In genomic region chr11:3337173-3337955, GRCm38 (mm10) we compare ENCODE assay signal across 8 mouse cellular contexts. TPM values are rescaled to one million over a fixed set of nuclear protein-coding genes. Genes with fewer than 3 reads are reported as not detected.
DNase-seq lines count a peak whose midpoint lies in the region; ATAC-seq lines count a peak whose summit lies in the region.

No protein-coding gene starts in this region.

- peak overlapping the region; percentile 10 for H3K4me3 ChIP-seq in forebrain, embryonic 10.5 days
- H3K4me3 ChIP-seq in hindbrain, embryonic 11.5 days (ENCODE audit: low read depth, low read length): no peak overlapping the region
- no peak overlapping the region for H3K4me3 ChIP-seq in neural tube, embryonic 11.5 days (ENCODE audit: low read depth, low read length)

- H3K36me3 ChIP-seq in forebrain, embryonic 10.5 days (replicated peaks): peaks cover 6% of the 10 kb centered on the region
- H3K36me3 ChIP-seq in hindbrain, embryonic 11.5 days (ENCODE audit: control insufficient read depth, insufficient read depth, low read length): no peaks in the 10 kb centered on the region
- H3K36me3 ChIP-seq in neural tube, embryonic 11.5 days (ENCODE audit: control insufficient read depth, insufficient read depth, low read length): no peaks in the 10 kb centered on the region

- H3K27me3 ChIP-seq in forebrain, embryonic 10.5 days (ENCODE audit: poor library complexity, severe bottlenecking): peaks cover 10% of the 10 kb centered on the region
- no peaks in the 10 kb centered on the region for H3K27me3 ChIP-seq in hindbrain, embryonic 11.5 days (ENCODE audit: control insufficient read depth, insufficient read depth, low read length)
- H3K27me3 ChIP-seq in neural tube, embryonic 11.5 days (ENCODE audit: control insufficient read depth, insufficient read depth, low read length): no peaks in the 10 kb centered on the region

- ATAC-seq in hindbrain, embryonic 11.5 days (ENCODE audit: low FRiP score): peak; percentile 85
- peak; percentile 70 for ATAC-seq in neural tube, embryonic 11.5 days (ENCODE audit: insufficient read depth, low FRiP score, low TSS enrichment)
- ATAC-seq in monocyte, adult 5-6 weeks (replicated peaks; ENCODE audit: insufficient number of reproducible peaks, low FRiP score, low TSS enrichment, poor library complexity, severe bottlenecking): no peak

- no peak overlapping the region for H3K4me2 ChIP-seq in hindbrain, embryonic 11.5 days (replicated peaks; ENCODE audit: low read depth, low read length)
- H3K4me2 ChIP-seq in neural tube, embryonic 11.5 days (ENCODE audit: low read depth): no peak overlapping the region

- peaks cover 37% of the 10 kb centered on the region for H3K4me1 ChIP-seq in forebrain, embryonic 10.5 days
- H3K4me1 ChIP-seq in hindbrain, embryonic 11.5 days (replicated peaks; ENCODE audit: control insufficient read depth, insufficient read depth, low read length): 0 out of 2 replicates have a peak, but pooled peaks cover 3% of the 10 kb centered on the region
- peaks cover 8% of the 10 kb centered on the region for H3K4me1 ChIP-seq in neural tube, embryonic 11.5 days (ENCODE audit: control insufficient read depth, insufficient read depth, low read length)

- H3K9ac ChIP-seq in hindbrain, embryonic 11.5 days (ENCODE audit: low read depth, low read length): peak overlapping the region; percentile 46
- H3K9ac ChIP-seq in neural tube, embryonic 11.5 days (ENCODE audit: low read length): peak overlapping the region; percentile 49

- WGBS in forebrain, embryonic 10.5 days: 10% methylated on average over 12 of the region's 12 CpGs
- WGBS in hindbrain, embryonic 11.5 days: 6% methylated on average over 12 of the region's 12 CpGs
- 11% methylated on average over 12 of the region's 12 CpGs for WGBS in neural tube, embryonic 11.5 days

- peak overlapping the region; percentile 89 for H3K27ac ChIP-seq in forebrain, embryonic 10.5 days
- H3K27ac ChIP-seq in hindbrain, embryonic 11.5 days (ENCODE audit: low read depth, low read length): peak overlapping the region; percentile 74
- H3K27ac ChIP-seq in neural tube, embryonic 11.5 days (ENCODE audit: low read depth, low read length): peak overlapping the region; percentile 71

- peak; percentile 39 for DNase-seq in gastrocnemius, postnatal 10 days
- no peak for DNase-seq in gastrocnemius, adult 18-20 months (ENCODE audit: low spot score)
- DNase-seq in brain, adult 2 months (ENCODE audit: low read depth, low spot score): peak; percentile 95
- peak; percentile 52 for DNase-seq in forebrain, embryonic 10.5 days (ENCODE audit: extremely low spot score, low spot score)
- peak; percentile 71 for DNase-seq in hindbrain, embryonic 11.5 days (ENCODE audit: low spot score)
- peak; percentile 30 to 86 for DNase-seq in left cerebral cortex, postnatal 10 days (ENCODE audit: extremely low spot score in 1 of 2, low spot score in 2 of 2)
- DNase-seq in neural tube, embryonic 11.5 days (ENCODE audit: low spot score): peak; percentile 69

- intact Hi-C loops in left cerebral cortex, postnatal 10 days (cut with DNase I): no loop called here

- no peaks in the 10 kb centered on the region for H3K9me3 ChIP-seq in forebrain, embryonic 10.5 days
- no peaks in the 10 kb centered on the region for H3K9me3 ChIP-seq in hindbrain, embryonic 11.5 days (ENCODE audit: control insufficient read depth, low read length)
- no peaks in the 10 kb centered on the region for H3K9me3 ChIP-seq in neural tube, embryonic 11.5 days (ENCODE audit: control insufficient read depth, low read length)

RNA-seq across cellular contexts. Expression of gene Pik3ip1, which starts 7.2 kb away (rescaled TPM):
- total RNA-seq in gastrocnemius, postnatal 10 days (2021): 10 to 100 TPM; 11.0 to 15.8 TPM
- total RNA-seq in gastrocnemius, adult 18-20 months (2021): 10 to 100 TPM; 27.2 to 30.8 TPM
- 5.6 and 6.2 TPM in 2 replicates for polyA plus RNA-seq in forebrain, embryonic 10.5 days (2016; fragmentation: Nextera tagmentation; extraction: Ambion mirVana)
- 11.5 and 12.0 TPM in 2 replicates for polyA plus RNA-seq in hindbrain, embryonic 11.5 days (2014; fragmentation: Nextera tagmentation; extraction: Ambion mirVana)
- total RNA-seq in left cerebral cortex, postnatal 10 days (2021): 10 to 100 TPM; 20.5 to 24.0 TPM
- 9.3 and 15.7 TPM in 2 replicates for polyA plus RNA-seq in neural tube, embryonic 11.5 days (2014; fragmentation: Nextera tagmentation; extraction: Ambion mirVana)
- 17.3 to 18.3 TPM (median 18.0 TPM) in 3 replicates for total RNA-seq in monocyte, adult 5-6 weeks (2017)

RNA-seq across cellular contexts. Expression of gene Patz1, which starts 48.7 kb away (rescaled TPM):
- 10 to 100 TPM; 19.5 to 21.0 TPM for total RNA-seq in gastrocnemius, postnatal 10 days (2021)
- total RNA-seq in gastrocnemius, adult 18-20 months (2021): 10 to 100 TPM; 11.3 to 12.7 TPM
- polyA plus RNA-seq in forebrain, embryonic 10.5 days (2016; fragmentation: Nextera tagmentation; extraction: Ambion mirVana): 96.7 and 111 TPM in 2 replicates
- polyA plus RNA-seq in hindbrain, embryonic 11.5 days (2014; fragmentation: Nextera tagmentation; extraction: Ambion mirVana): 91.2 and 97.0 TPM in 2 replicates
- total RNA-seq in left cerebral cortex, postnatal 10 days (2021): 10 to 100 TPM; 43.3 to 46.5 TPM
- 105 TPM in 2 replicates for polyA plus RNA-seq in neural tube, embryonic 11.5 days (2014; fragmentation: Nextera tagmentation; extraction: Ambion mirVana)
- total RNA-seq in monocyte, adult 5-6 weeks (2017): 14.9 to 26.0 TPM (median 20.6 TPM) in 3 replicates
